9 mouse cellular contexts compared by ENCODE assay signal in genomic region chr4:32538088-32538487, GRCm38 (mm10).
DNase-seq lines count a peak whose midpoint lies in the region; ATAC-seq and TF ChIP-seq lines count a peak whose summit lies in the region.
"Had no signal": no experiment of that assay in that cellular context is flagged by ENCODE, and none has a peak within 500 bp of the region (broad histone marks: within the 10 kb centered on the region; RNA-seq: fewer than 3 reads in every experiment).

No protein-coding gene starts in this region.

- no peak overlapping the region for H3K9ac ChIP-seq in heart, adult 2 months (ENCODE audit: low read depth, low read length)
- H3K9ac ChIP-seq in limb, embryonic 13.5 days = no peak overlapping the region
- no peak overlapping the region for H3K9ac ChIP-seq in neural tube, embryonic 11.5 days (ENCODE audit: low read length)
- H3K9ac ChIP-seq: embryonic facial prominence, embryonic 15.5 days had no signal

- no peaks in the 10 kb centered on the region for H3K27me3 ChIP-seq in heart, adult 2 months (ENCODE audit: control insufficient read depth, insufficient read depth, low read length)
- H3K27me3 ChIP-seq in limb, embryonic 13.5 days = no peaks in the 10 kb centered on the region
- no peaks in the 10 kb centered on the region for H3K27me3 ChIP-seq in neural tube, embryonic 11.5 days (ENCODE audit: control insufficient read depth, insufficient read depth, low read length)
- H3K27me3 ChIP-seq: embryonic facial prominence, embryonic 15.5 days had no signal

- peaks cover 3% of the 10 kb centered on the region; the same call in 1 of the 2 replicates for H3K36me3 ChIP-seq in heart, adult 2 months (ENCODE audit: control insufficient read depth, insufficient read depth, low read length)
- H3K36me3 ChIP-seq in limb, embryonic 13.5 days = no peaks in the 10 kb centered on the region
- H3K36me3 ChIP-seq in neural tube, embryonic 11.5 days (ENCODE audit: control insufficient read depth, insufficient read depth, low read length) = no peaks in the 10 kb centered on the region
- H3K36me3 ChIP-seq: embryonic facial prominence, embryonic 15.5 days had no signal

- H3K79me2 ChIP-seq in heart, adult 2 months (replicated peaks; ENCODE audit: control insufficient read depth, insufficient read depth, low read length) = no peaks in the 10 kb centered on the region

- no peaks in the 10 kb centered on the region for H3K9me3 ChIP-seq in limb, embryonic 13.5 days
- no peaks in the 10 kb centered on the region for H3K9me3 ChIP-seq in neural tube, embryonic 11.5 days (ENCODE audit: control insufficient read depth, low read length)
- H3K9me3 ChIP-seq: embryonic facial prominence, embryonic 15.5 days had no signal

- H3K27ac ChIP-seq in heart, adult 2 months = peak overlapping the region; percentile 9
- H3K27ac ChIP-seq in limb, embryonic 13.5 days = no peak overlapping the region
- H3K27ac ChIP-seq in neural tube, embryonic 11.5 days (ENCODE audit: low read depth, low read length) = no peak overlapping the region
- H3K27ac ChIP-seq: embryonic facial prominence, embryonic 15.5 days had no signal

- peak; percentile 77 for TF ChIP-seq EP300 in heart, adult 2 months (IDR thresholded peaks at IDR 0.05; ENCODE audit: insufficient read depth, low read depth, low read length)

- peaks cover 8% of the 10 kb centered on the region for H3K4me1 ChIP-seq in heart, adult 2 months (ENCODE audit: control insufficient read depth, insufficient read depth, low read length)
- peaks cover 37% of the 10 kb centered on the region for H3K4me1 ChIP-seq in limb, embryonic 13.5 days
- peaks cover 17% of the 10 kb centered on the region for H3K4me1 ChIP-seq in neural tube, embryonic 11.5 days (ENCODE audit: control insufficient read depth, insufficient read depth, low read length)

- peak; percentile 16 for DNase-seq in A20 (ENCODE audit: low read depth, low spot score)
- peak; percentile 80 for DNase-seq in ZHBTc4 (ENCODE audit: low read depth, low spot score)
- peak; percentile 90 for DNase-seq in embryo, embryonic 11 days
- DNase-seq in heart, adult 2 months = peak; percentile 49 to 72
- peak; percentile 51 to 65 for DNase-seq in kidney, adult 8-10 months
- peak; percentile 83 for DNase-seq in neural tube, embryonic 11.5 days (ENCODE audit: low spot score)
- DNase-seq in spleen, postnatal 14 days (ENCODE audit: low spot score in 2 of 2) = no peak

- no peak overlapping the region for H3K4me3 ChIP-seq in heart, adult 2 months
- H3K4me3 ChIP-seq in limb, embryonic 13.5 days = no peak overlapping the region
- no peak overlapping the region for H3K4me3 ChIP-seq in neural tube, embryonic 11.5 days (ENCODE audit: low read depth, low read length)
- H3K4me3 ChIP-seq: embryonic facial prominence, embryonic 15.5 days had no signal

- no peak overlapping the region; the same call in 1 of the 2 replicates for H3K4me2 ChIP-seq in limb, embryonic 13.5 days (replicated peaks)
- H3K4me2 ChIP-seq in neural tube, embryonic 11.5 days (ENCODE audit: low read depth) = no peak overlapping the region
- H3K4me2 ChIP-seq: embryonic facial prominence, embryonic 15.5 days had no signal

- 23% methylated on average over 5 of the region's 5 CpGs for WGBS in heart, adult 2 months
- 17% methylated on average over 5 of the region's 5 CpGs for whole genome bisulfite sequencing in limb, embryonic 13.5 days
- WGBS in neural tube, embryonic 11.5 days = 19% methylated on average over 5 of the region's 5 CpGs

- intact Hi-C loops in heart, adult 2 months (cut with DNase I) = loop anchor here (1.0 to 10.0 kb wide), 4 partner anchors 36 to 483 kb away; no protein-coding TSS in a partner anchor

- TF ChIP-seq POLR2A in heart, adult 2 months (IDR thresholded peaks at IDR 0.05; ENCODE audit: insufficient read depth, low read depth, low read length) = no peak

- TF ChIP-seq CTCF in heart, adult 2 months (IDR thresholded peaks at IDR 0.05) = peak; percentile 87

- peak; percentile 67; the same call in 1 of the 2 replicates for ATAC-seq in limb, embryonic 13.5 days (ENCODE audit: low FRiP score, low read depth)
- peak; percentile 78 for ATAC-seq in neural tube, embryonic 11.5 days (ENCODE audit: insufficient read depth, low FRiP score, low TSS enrichment)

Comparison
In these comparisons a context has a peak if more than half of its experiments do, and no peak if none do; other contexts are left out.
1. DNase-seq: peak in A20 (single experiment), ZHBTc4 (single experiment), embryo, embryonic 11 days (single experiment), heart, adult 2 months (2 of 2), kidney, adult 8-10 months (2 of 2) and neural tube, embryonic 11.5 days (single experiment); none in spleen, postnatal 14 days (0 of 2).